Mouse (Mus musculus): ENCODE data around the gene Gata1. TPM values are rescaled to one million over a fixed set of nuclear protein-coding genes. Genes with fewer than 3 reads are reported as not detected.
A peak's percentile ranks its signal among the peaks of the same experiment; 100 is the strongest.
"Not testable (repeated sequence)": the region's sequence is repeated elsewhere in the genome, so short reads cannot be mapped to it uniquely, and the experiment has no call there.

Gene Gata1
- polyA plus RNA-seq (2015; fragmentation: Nextera tagmentation; extraction: Ambion mirVana), result 0.18 and 0.19 TPM in 2 replicates

DNA sequence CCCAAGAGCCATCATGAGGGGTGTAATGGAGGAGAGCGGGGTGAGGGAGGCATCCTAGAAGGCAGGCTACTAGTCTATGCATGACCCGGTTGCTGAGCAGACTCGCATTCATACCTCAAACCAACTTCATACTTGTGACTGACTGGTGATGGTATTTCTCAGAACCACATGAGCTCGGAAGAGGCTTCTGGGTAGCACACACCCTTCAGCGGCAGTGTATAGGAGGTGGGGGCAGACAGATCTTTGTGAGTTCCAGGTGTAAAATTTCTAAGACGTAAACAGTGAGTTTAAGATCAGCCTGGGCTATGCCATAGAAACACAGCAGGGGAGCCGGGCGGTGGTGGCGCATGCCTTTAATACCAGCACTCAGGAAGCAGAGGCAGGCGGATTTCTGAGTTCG, at the start of gene Gata1:
TSS of gene Gata1 (minus strand) at position 180 of the 400 bp plus-strand sequence.
- no peak within 1 kb of the TSS for H3K4me2 ChIP-seq (ENCODE audit: low read length)
- no peaks in the 10 kb centered on the region for H3K36me3 ChIP-seq (ENCODE audit: control insufficient read depth, insufficient read depth, low read length)
- H3K27me3 ChIP-seq (ENCODE audit: control insufficient read depth, insufficient read depth, low read depth, low read length), result no peaks in the 10 kb centered on the region
- no peak within 1 kb of the TSS for H3K9ac ChIP-seq (ENCODE audit: low read depth, low read length)
- no peaks in the 10 kb centered on the region for H3K9me3 ChIP-seq (replicated peaks; ENCODE audit: control insufficient read depth, low read length, poor library complexity, severe bottlenecking)
- H3K27ac ChIP-seq (ENCODE audit: low read length), result no peak within 1 kb of the TSS
- 93% methylated on average over 11 of the region's 11 CpGs for WGBS
- ATAC-seq, result no peak
- no peaks in the 10 kb centered on the region for H3K4me1 ChIP-seq (ENCODE audit: control insufficient read depth, insufficient read depth, low read length)
- H3K4me3 ChIP-seq (ENCODE audit: low read depth, low read length), result no peak within 1 kb of the TSS

DNA sequence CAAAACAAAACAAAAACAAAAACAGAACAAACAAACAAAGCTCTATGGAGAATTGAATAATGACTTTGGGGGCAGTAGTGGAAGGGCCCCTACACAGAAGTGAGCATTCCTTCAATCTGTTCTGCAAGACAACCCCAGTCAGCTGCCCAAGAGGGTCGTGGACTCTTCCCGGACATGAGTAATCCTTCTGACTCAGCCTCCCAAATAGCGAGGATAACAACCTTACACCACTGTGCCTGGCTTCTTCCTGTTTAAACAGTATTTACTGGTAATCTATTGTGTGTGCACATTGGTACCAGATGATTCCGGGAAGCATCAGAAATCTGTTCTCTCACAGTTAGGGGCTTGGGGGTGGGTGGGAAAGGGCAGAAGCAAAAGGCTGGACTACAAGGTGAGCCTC, 48.9 kb upstream of the Gata1 start:
- no peak overlapping the region for H3K4me2 ChIP-seq (ENCODE audit: low read length)
- H3K9ac ChIP-seq (ENCODE audit: low read depth, low read length), result no peak overlapping the region
- 83% methylated on average over 4 of the region's 4 CpGs for WGBS
- no peak for ATAC-seq
- no peaks in the 10 kb centered on the region for H3K27me3 ChIP-seq (ENCODE audit: control insufficient read depth, insufficient read depth, low read depth, low read length)
- no peak overlapping the region for H3K27ac ChIP-seq (ENCODE audit: low read length)
- H3K4me1 ChIP-seq (ENCODE audit: control insufficient read depth, insufficient read depth, low read length), result no peaks in the 10 kb centered on the region
- no peaks in the 10 kb centered on the region for H3K9me3 ChIP-seq (replicated peaks; ENCODE audit: control insufficient read depth, low read length, poor library complexity, severe bottlenecking)
- no peaks in the 10 kb centered on the region for H3K36me3 ChIP-seq (ENCODE audit: control insufficient read depth, insufficient read depth, low read length)
- H3K4me3 ChIP-seq (ENCODE audit: low read depth, low read length), result no peak overlapping the region

DNA sequence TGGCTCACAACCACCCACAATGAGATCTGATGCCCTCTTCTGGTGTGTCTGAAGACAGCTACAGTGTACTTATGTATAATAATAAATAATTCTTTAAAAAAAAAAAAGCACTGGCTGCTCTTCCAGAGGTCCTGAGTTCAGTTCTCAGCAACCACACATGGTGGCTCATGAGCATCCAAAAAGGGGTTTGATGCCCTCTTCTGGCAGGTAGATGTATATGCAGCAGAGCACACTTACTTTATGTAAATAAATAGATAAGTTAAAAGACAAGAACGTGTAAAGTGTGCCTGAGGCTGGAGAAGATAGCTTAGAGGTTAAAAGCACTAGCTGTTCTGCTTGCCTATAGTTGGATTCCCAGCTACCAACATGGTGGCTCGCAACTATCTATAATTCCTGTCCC, 46.9 kb upstream of the Gata1 start:
- no peak overlapping the region for H3K4me3 ChIP-seq (ENCODE audit: low read depth, low read length)
- H3K9me3 ChIP-seq (replicated peaks; ENCODE audit: control insufficient read depth, low read length, poor library complexity, severe bottlenecking), result no peaks in the 10 kb centered on the region
- no peaks in the 10 kb centered on the region for H3K27me3 ChIP-seq (ENCODE audit: control insufficient read depth, insufficient read depth, low read depth, low read length)
- H3K4me1 ChIP-seq (ENCODE audit: control insufficient read depth, insufficient read depth, low read length), result no peaks in the 10 kb centered on the region
- H3K4me2 ChIP-seq (ENCODE audit: low read length), result no peak overlapping the region
- no peak overlapping the region for H3K9ac ChIP-seq (ENCODE audit: low read depth, low read length)
- no peak overlapping the region for H3K27ac ChIP-seq (ENCODE audit: low read length)
- 66% methylated on average over 2 of the region's 2 CpGs for WGBS
- ATAC-seq, result no peak
- no peaks in the 10 kb centered on the region for H3K36me3 ChIP-seq (ENCODE audit: control insufficient read depth, insufficient read depth, low read length)

DNA sequence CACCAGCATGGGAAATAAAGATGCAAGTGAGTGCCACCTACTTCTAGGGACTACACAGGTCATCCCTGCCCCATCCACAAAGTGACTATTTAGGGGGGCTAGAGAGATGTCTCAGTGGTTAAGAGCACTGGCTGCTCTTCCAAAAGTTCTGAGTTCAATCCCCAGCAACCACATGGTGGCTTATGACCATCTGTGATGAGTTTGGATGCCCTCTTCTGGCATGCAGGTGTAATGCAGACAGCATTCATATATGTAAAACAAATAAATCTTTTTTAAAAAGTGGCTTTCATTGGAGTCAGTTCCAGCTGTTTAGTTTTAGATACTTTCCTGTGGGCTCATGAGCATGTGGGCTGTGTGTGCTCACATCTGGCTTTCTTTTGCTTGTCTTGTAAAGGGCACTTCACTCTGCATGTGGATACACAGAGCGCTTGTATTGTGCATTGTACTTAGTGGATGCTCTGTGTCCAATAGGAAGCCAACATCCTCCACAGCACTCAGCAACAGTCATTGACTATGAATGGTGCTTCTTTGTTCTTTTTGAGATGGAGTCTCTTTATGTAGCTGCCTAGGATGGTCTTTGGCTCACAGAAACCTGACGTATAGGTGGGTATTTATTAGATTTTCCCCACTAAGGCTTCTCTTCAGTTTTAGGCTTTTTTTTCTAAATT, 42.4 kb upstream of the Gata1 start:
- Histone ChIP-seq H3K4me2 (ENCODE audit: low read length) (no peak overlapping the region), H3K27me3 (ENCODE audit: control insufficient read depth, insufficient read depth, low read depth, low read length) (no peaks in the 10 kb centered on the region), H3K9me3 (replicated peaks; ENCODE audit: control insufficient read depth, low read length, poor library complexity, severe bottlenecking) (no peaks in the 10 kb centered on the region), H3K9ac (ENCODE audit: low read depth, low read length) (no peak overlapping the region), H3K4me3 (ENCODE audit: low read depth, low read length) (no peak overlapping the region), H3K36me3 (ENCODE audit: control insufficient read depth, insufficient read depth, low read length) (no peaks in the 10 kb centered on the region), H3K4me1 (ENCODE audit: control insufficient read depth, insufficient read depth, low read length) (no peaks in the 10 kb centered on the region), H3K27ac (ENCODE audit: low read length) (no peak overlapping the region)
- ATAC-seq, result no peak
- WGBS, result 66% methylated on average over 2 of the region's 2 CpGs

DNA sequence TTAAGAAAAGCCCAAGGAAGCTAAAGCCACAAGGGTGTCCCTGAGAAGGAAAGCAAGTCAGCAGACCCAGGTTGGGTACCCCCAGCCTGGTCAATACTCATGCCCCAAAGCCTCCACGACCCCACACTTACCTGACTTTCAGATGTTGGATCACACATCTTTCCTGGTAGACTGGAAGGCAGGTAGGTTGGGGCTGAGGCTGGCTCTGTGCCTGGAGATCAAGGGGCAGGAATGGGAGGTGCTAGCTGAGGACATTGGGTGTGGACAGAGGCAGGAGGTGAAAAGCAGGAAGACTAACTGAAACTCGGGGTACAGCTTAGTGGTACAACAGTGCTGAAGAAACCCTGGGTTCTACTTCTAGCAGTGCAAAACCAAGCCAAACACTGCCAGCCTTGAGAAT, 40.4 kb upstream of the Gata1 start, which contains the start of gene Glod5:
TSS of gene Glod5 (minus strand) at position 207 of the 400 bp plus-strand sequence.
- no peak within 1 kb of the TSS for H3K4me3 ChIP-seq (ENCODE audit: low read depth, low read length)
- H3K27me3 ChIP-seq (ENCODE audit: control insufficient read depth, insufficient read depth, low read depth, low read length), result no peaks in the 10 kb centered on the region
- no peaks in the 10 kb centered on the region for H3K36me3 ChIP-seq (ENCODE audit: control insufficient read depth, insufficient read depth, low read length)
- H3K4me2 ChIP-seq (ENCODE audit: low read length), result no peak within 1 kb of the TSS
- no peaks in the 10 kb centered on the region for H3K4me1 ChIP-seq (ENCODE audit: control insufficient read depth, insufficient read depth, low read length)
- 74% methylated on average over 2 of the region's 2 CpGs for WGBS
- H3K9me3 ChIP-seq (replicated peaks; ENCODE audit: control insufficient read depth, low read length, poor library complexity, severe bottlenecking), result no peaks in the 10 kb centered on the region
- H3K27ac ChIP-seq (ENCODE audit: low read length), result no peak within 1 kb of the TSS
- no peak within 1 kb of the TSS for H3K9ac ChIP-seq (ENCODE audit: low read depth, low read length)
- ATAC-seq, result no peak

DNA sequence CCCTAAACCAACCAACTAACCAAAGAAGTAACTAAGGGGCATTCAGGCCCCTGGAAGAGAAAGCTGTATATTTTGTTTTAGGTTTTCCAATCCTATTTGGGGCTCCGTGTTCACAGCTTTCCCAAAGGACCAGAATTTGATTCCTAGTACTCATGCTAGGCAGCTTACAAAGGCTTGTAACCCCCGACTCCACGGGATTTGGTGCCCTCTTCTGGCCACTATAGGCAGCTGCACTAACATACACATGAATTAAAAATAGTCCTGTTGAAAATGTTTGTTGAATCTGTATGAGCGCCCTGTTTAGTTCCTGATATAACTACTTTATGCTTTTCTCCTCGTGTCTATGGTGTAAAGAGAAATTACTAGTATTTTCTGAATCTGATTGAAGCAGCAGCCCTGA, 39.3 kb upstream of the Gata1 start:
- H3K9me3 ChIP-seq (replicated peaks; ENCODE audit: control insufficient read depth, low read length, poor library complexity, severe bottlenecking), result no peaks in the 10 kb centered on the region
- H3K9ac ChIP-seq (ENCODE audit: low read depth, low read length), result no peak overlapping the region
- no peak overlapping the region for H3K4me3 ChIP-seq (ENCODE audit: low read depth, low read length)
- H3K27me3 ChIP-seq (ENCODE audit: control insufficient read depth, insufficient read depth, low read depth, low read length), result no peaks in the 10 kb centered on the region
- 17% methylated on average over 5 of the region's 5 CpGs for WGBS
- H3K36me3 ChIP-seq (ENCODE audit: control insufficient read depth, insufficient read depth, low read length), result no peaks in the 10 kb centered on the region
- H3K4me1 ChIP-seq (ENCODE audit: control insufficient read depth, insufficient read depth, low read length), result no peaks in the 10 kb centered on the region
- peak; percentile 64; the same call in 1 of the 2 replicates for ATAC-seq
- H3K4me2 ChIP-seq (ENCODE audit: low read length), result no peak overlapping the region
- H3K27ac ChIP-seq (ENCODE audit: low read length), result no peak overlapping the region

DNA sequence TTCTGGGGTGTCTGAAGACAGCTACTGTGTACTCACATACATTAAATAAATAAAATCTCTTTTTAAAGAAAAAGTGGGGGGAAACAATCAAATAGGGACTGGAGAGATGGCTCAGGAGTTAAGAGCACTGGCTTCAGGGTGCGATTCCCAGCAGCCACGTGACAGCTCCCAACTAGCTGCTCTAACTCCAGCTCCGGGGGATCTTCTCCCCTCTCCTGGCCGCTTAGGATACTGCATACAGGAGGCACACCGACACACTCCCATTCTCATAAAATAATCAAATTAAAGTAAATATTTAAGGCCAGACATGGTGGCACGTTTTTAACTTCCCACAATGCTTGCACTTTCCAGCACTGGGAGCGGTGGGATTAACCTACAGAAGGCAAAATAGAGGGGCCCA, 37.8 kb upstream of the Gata1 start:
- not testable (repeated sequence) for ATAC-seq; H3K36me3 ChIP-seq (ENCODE audit: control insufficient read depth, insufficient read depth, low read length); H3K4me3 ChIP-seq (ENCODE audit: low read depth, low read length); H3K9me3 ChIP-seq (replicated peaks; ENCODE audit: control insufficient read depth, low read length, poor library complexity, severe bottlenecking); H3K4me2 ChIP-seq (ENCODE audit: low read length); H3K4me1 ChIP-seq (ENCODE audit: control insufficient read depth, insufficient read depth, low read length); H3K27me3 ChIP-seq (ENCODE audit: control insufficient read depth, insufficient read depth, low read depth, low read length); H3K9ac ChIP-seq (ENCODE audit: low read depth, low read length); H3K27ac ChIP-seq (ENCODE audit: low read length)
- 22% methylated on average over 7 of the region's 7 CpGs for WGBS

DNA sequence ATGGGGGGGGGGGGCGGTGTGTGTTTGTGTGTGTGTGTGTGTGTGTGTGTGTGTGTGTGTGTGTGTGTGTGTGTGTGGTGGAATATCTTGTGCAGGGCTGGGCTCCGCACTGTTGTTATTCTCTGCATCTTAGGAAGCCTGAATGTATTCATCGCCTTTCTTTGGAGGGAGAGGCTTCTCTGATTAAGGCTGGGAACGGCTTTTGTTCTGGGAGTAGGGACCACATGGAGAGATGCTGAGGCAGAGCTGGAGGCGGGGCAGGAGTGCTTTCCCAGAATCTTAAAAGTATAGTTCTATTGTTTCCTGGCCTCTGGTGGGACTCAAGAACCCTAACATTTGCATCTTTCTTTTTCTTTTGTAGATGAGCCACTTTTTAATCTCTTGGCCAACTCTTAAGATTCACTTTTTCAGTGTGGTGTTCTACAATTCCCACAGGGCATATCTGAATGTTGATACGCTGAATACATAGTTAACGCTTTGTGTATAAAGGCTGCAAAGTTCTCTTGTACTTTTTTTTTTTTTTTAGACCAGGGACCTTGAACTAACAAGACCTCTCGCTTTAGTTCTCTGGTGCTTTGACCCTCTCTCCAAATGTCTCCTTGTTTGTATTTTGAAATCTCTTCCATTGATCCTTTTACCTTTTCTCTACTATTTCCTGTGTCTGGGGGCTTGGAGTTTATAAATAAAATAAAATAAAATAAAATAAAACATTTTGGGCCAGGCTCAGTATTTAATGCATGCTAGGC, 35.9 kb upstream of the Gata1 start:
- Histone ChIP-seq H3K4me2 (ENCODE audit: low read length) (no peak overlapping the region), H3K9me3 (replicated peaks; ENCODE audit: control insufficient read depth, low read length, poor library complexity, severe bottlenecking) (no peaks in the 10 kb centered on the region), H3K27me3 (ENCODE audit: control insufficient read depth, insufficient read depth, low read depth, low read length) (no peaks in the 10 kb centered on the region), H3K4me1 (ENCODE audit: control insufficient read depth, insufficient read depth, low read length) (no peaks in the 10 kb centered on the region), H3K27ac (ENCODE audit: low read length) (no peak overlapping the region), H3K9ac (ENCODE audit: low read depth, low read length) (no peak overlapping the region), H3K36me3 (ENCODE audit: control insufficient read depth, insufficient read depth, low read length) (no peaks in the 10 kb centered on the region), H3K4me3 (ENCODE audit: low read depth, low read length) (no peak overlapping the region)
- 18% methylated on average over 7 of the region's 8 CpGs for WGBS
- 0 out of 2 replicates have a peak, but pooled peaks have one; percentile 28 for ATAC-seq

DNA sequence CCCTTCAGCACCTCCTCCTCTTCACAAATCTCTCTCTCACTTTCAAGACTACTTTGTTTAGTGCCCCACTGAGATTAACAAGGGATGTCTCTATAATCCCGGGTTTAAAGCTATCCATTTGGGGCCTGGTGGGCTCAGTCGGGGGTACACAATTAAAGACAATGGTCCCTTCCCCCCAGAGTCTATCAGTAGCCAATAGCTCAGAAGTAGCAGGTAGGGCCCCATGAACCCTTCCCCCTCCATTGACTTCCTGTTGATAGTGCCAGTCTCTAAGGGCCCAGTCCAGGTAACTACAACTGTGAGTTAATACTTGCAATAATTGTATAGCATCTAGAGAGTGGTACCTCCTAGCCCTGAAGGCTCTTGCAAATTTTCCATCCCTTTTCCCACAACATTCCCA, 35.3 kb upstream of the Gata1 start:
- H3K4me1 ChIP-seq (ENCODE audit: control insufficient read depth, insufficient read depth, low read length), result no peaks in the 10 kb centered on the region
- no peak overlapping the region for H3K27ac ChIP-seq (ENCODE audit: low read length)
- H3K9me3 ChIP-seq (replicated peaks; ENCODE audit: control insufficient read depth, low read length, poor library complexity, severe bottlenecking), result no peaks in the 10 kb centered on the region
- H3K27me3 ChIP-seq (ENCODE audit: control insufficient read depth, insufficient read depth, low read depth, low read length), result no peaks in the 10 kb centered on the region
- ATAC-seq, result no peak
- no peaks in the 10 kb centered on the region for H3K36me3 ChIP-seq (ENCODE audit: control insufficient read depth, insufficient read depth, low read length)
- no peak overlapping the region for H3K4me2 ChIP-seq (ENCODE audit: low read length)
- no peak overlapping the region for H3K9ac ChIP-seq (ENCODE audit: low read depth, low read length)
- 20% methylated on average over 2 of the region's 2 CpGs for WGBS
- H3K4me3 ChIP-seq (ENCODE audit: low read depth, low read length), result no peak overlapping the region

Measured in midbrain, embryonic 16.5 days (tissue).